Mouse (Mus musculus) retina, embryonic 14.5 days (tissue): Measurements from ENCODE around the gene Slc44a1.
A peak's percentile ranks its signal among the peaks of the same experiment; 100 is the strongest.

Source experiments
- DNase-seq: peaks from one replicate; pipeline ENCODE4 v3.0.0-alpha.2; 2015; ENCODE audit warnings: low spot score

The Slc44a1 gene

DNA sequence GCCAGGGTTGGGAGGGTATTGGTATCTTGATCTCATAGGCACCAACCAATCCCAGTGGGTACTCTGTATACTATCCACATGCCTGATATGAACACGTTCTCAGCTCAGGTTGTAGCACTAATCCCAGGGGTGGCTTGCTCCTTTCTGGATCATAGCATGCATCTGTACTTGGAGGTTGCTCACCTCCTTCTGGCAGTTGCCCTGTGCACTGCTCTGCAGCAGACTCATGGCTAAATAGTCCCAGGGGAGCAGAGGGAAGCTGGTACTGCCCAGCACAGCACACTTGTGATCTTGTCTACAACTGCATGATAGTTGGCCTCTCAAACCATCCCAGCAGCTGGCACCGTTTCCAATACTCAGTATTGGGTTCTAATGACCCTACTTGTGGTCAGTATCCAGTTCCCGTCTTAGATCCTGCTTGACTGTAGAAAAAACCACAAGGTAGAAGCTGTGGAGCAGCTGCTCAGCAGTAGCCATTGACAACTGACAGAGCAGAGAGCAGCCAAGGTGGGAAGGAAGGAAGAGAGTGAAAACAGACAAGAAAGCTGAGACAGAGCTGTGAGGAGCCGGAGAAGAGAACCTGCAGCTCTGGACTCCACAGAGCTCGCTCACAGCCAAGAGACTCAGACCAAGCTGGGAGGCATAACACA lies 174.5 kb downstream of the Slc44a1 start:
- DNase-seq = no peak

DNA sequence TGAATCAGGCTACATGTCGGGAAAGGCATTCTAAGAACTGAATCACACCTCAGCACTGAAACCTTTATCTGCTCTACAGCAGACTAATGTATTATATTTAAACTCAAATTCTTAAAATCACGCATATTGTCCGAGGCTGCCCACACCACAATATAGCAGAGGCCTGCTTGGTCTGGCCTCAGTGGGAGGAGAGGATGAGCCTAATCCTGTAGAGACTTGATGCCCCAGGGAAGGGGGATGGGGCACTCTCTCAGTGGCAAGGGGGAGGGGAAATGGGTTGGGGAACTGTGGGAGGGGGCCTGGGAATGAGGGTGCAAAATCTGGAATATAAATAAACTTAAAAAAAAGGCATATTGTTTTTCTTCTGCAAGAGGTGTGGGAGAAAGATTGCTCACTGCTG lies 177.8 kb downstream of the Slc44a1 start:
- no peak for DNase-seq

DNA sequence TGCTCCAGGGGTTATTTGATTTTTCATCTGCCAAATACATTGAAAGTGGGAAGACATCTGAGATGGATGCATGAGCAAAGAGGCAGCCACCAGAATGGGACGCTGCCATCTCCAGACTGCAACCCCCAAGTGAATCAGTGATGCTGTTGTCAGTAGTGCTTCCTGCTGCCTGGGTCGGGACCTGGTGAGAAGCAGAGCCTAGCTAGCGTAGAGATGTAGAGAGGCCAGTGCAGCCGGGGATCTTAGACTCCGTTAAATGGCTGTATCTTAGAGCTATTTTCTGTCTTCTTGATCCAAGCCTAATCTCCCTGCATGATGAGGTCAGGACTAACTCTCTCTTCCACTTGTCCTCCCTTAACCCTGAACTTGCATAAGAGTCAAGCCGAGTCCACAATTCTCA lies 179.9 kb downstream of the Slc44a1 start:
- DNase-seq = no peak

DNA sequence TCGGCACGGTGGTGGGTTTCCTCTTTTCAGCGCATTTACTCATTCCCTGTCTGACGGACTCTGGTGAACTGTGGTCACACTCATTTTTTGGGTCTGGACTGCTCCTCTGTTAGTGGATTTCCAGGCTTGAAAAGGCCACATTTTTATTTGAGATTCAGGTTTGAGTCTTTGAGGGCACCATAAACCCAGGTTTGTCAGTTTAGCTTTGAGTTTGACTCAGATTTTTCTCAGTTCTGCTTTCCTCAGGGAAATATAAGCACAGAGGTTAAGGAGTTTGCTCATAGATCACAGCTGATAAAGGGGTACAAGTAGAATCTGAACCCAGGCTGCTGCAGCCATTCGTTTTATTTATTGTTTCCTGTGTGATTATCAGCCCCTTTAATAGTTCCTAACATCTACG lies 180.9 kb downstream of the Slc44a1 start:
- DNase-seq = no peak

DNA sequence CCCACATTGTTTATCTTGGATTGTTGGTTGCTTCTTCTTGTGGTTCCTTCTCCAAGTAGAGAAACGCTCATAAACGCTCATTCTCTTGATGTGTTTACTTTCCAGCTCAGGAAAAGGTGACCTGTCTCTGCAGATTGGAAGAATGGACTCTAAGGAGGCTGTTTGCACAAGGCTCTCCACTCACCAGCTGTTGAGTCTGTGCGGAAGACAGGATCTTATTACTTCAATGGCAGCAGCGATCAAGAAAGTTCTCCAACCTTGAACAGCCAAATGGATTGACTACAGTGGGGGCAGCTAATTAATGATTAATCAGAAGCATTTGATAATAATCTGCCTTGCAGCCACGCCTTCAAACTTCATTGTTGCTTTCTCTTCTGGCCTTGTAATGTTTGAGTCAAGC lies 181.3 kb downstream of the Slc44a1 start:
- no peak for DNase-seq

DNA sequence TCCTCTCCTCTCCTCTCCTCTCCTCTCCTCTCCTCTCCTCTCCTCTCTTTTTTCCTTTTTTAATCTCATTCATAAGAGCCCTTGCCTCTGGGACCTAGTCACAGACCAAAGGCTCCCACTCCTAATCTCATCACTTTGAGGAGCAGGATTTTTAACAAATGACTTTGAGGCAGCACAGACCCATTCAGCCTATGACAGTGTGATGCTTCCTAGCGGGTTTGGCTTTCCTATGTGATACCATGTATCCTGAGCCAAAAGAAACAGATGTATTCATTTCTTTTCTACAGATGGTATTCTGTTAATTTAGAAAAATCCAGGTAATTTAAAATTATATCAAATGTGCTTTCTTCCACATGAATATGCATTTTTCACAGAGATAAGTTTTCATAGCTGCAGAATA lies 183.5 kb downstream of the Slc44a1 start:
- no peak for DNase-seq

DNA sequence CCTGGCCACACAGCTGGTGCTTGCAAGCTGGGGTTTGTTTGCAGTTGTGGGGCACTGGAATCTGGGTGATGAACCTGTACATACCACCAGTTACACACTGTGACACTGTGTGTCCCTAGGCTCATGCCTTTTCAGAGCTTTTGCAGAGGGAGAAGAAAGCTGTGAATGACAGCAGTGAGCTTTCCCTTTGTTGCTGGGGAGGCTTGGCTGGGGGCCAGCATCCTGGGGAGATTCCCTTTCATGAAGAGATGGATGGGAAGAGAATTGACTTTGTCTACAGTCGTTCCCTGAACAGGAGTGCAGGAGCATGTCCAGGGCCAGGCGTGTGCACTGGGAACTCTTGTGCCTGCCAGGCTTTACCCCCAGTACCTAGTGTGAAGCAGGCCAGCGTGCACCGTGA lies 184.6 kb downstream of the Slc44a1 start:
- DNase-seq = no peak

DNA sequence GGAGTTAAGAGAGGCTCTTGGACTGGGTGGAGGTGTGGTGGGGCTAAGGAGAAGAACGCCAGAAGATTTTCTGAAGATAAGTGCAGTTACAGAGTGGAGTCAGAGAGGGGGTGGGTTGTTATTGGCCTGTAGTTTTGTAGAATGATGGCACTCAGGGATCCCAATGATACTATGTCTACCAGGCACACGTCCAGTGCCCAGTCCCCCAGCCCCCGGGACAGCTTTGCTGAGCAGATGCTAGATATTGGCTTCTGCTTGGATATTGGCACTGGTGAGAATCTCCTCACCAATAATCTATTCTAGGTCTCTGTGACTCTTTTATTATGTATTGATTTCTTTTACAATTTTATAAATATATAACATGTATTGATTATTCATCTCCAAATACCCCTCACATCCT lies 185.1 kb downstream of the Slc44a1 start:
- no peak for DNase-seq

DNA sequence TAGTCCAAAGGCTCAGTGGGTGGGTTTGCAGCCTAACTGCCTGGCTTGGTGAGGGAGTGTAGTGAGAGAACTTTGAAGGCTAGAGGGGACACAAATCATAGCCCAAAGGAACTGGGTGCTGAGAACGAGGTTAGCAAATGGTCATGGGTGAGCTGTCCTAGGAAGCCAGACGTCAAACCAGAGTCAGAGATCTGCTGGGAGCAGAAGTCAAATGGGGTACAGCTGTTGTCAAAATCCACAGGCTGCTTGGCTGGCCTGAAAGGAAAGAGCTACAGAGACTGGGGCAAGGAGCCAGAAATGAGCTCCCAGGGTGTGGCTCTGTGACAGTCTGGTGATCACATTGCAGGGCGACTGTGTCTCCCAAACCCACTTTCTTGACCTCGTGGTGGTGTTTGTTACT lies 188.7 kb downstream of the Slc44a1 start:
- DNase-seq = no peak

DNA sequence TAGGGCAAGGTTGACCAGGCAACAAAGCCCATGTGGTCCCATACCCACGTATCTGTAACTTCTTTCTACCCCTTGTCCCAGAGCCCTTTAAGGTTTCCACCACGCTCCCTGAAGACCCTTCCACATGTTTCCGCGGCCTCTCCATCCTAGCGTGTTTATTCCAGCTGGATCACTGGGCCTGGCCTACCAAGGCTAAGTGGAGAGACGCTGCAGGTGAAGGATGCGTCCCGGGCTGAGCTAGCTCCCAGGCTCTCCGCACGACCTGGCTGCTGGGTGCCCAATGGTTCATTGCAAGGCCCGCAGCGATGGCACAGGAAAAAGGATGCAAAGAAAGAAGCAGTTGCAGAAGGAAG lies 190.7 kb downstream of the Slc44a1 start:
- no peak for DNase-seq

DNA sequence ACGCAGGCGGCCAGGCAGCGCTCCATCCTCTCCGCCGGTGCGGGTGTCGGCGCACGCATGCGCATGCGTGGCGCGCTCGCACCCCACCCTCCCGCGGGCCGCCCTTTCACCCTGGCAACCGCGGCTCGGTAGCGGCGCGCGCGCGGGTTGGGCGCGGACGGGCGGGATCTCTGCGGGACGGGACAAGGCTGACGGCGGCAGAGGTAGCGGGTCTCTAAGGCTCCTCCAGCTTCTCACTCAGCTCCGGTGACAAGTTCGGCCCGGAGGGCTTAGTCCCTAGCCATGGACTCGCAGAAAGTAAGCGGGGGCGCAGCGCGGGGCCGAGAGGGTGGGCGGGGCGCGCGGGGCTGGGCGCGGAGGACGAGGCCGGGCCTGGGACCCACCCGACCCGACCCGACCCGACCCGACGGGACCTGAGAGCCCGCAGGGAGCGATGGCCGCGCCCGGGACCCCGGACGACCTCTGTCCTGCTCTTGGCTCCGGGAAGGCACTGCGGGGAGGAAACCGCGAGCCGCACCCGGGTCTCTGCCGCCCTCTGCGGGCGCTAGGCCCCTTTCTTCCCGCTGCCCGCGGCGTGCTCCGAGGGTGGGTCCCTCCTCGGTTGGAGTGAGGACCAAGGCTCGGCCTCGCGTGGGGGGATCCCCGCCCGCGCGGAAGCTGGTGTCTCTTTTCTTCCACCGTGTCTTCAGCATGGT lies 191.2 kb downstream of the Slc44a1 start, which contains the start of gene Fsd1l:
Gene Fsd1l, plus strand, starts transcription at position 156 of the 695 bp plus-strand sequence.
- peak; percentile 84 for DNase-seq

DNA sequence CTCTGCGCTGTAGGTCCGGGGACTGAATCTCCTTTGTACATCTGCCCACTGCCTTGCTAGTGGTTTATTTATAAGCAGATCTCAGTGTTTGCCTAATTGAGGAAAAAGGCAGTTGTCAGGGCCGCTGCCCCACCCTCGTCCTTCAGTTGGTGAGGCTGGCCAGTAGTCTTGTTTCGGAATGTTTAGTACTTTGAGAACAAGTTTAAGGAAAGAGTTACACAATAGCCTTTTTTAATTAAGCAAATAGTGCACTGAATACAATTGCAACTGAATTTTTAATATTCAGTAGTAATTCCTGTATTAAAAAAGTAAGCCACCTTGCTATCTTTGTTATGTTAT lies 191.8 kb downstream of the Slc44a1 start:
- DNase-seq = no peak

DNA sequence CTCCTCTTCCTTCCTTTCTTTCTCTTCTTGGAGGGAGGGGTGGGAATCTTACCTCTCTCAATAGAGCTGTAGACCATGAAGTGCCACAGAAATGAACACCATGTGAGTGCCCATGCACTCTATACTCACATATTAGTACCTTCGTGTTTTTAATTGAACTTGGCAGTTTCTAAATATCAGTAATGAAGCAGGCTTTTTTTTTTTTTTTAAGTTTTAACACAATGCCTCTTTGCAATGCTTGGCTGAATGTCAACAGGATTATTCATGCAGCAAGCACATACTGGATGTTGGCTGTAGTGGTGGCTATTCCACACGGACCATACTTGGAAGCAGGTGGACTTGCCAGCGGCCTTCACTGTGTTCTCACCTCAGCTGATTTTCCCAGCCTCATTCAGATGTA lies 195.1 kb downstream of the Slc44a1 start:
- DNase-seq = peak; percentile 57

DNA sequence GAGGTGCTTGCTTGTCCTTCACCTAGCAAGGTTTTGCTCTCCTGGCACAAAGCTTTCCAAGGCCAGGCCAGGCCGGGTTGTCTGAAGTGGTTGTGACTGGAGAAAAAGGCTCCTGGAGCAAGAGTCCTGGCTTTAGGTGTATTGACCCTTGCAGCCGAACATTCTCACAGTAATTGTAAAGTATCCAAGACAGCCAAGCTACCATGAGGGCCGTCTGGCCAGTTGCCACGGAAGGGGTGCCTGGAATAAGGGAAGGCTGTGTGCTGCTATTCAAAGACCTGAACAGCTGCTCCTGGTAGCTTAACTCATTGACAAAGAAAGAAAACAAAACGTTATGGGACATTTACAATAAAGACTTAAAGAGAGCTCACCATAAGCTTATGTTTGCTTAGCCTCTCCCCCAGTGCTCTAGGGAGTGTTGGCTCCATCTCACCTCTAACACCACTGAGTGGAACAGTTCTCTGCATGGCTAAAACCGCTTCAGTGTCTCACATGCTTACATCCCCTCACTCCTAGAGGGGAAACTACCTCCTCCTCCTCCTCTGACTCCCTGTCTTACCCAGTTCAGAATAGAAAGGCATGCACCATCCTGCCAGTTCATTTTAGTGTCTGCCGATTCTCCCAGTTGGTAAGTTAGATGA lies 197.2 kb downstream of the Slc44a1 start:
- no peak for DNase-seq

DNA sequence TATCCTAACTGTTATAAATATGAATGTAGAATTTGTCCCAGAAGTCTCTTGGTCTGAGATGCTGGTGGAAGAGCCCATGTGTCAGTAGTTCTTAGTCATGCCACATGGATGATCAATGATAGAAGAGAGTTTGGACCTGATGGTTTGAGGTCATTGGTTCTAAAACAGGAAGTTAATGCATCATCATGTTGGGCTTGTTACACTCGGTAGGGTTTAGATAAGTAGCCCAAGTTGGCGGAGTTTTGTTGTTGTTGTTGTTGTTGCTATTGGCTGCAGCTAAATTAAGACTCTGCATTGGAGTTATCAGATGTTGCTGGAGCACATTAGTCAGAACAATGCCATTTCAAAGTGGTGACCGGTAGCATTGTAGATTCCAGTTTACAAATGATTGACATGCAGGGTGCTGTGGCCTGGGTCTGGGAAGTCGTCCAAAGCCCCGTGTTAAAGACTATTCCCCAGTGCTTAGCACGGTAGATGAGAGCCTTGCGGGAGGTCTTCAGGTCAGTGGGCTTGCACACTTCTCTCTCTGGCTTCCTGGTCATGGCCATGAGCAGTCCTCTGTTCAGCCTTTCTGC lies 198.4 kb downstream of the Slc44a1 start:
- DNase-seq = no peak

DNA sequence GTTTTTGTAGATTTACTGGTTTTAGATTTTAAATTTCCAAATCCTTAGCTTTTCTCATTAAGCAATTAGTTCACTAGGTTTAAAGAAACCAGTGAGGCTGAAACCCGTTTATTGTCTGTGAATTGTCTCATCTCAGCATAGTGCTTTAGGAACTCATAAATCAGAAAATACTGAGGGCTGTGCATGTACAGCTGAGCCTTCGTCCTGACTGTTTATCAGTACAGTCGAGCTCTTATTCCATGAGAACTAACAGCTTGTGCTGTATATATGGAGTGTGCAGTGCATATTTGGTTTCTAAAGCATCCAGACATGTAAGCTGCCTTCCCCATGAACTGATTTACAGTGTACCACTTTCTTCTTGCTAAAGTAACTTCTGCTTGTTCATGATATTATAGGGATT lies 217.8 kb downstream of the Slc44a1 start:
- DNase-seq = no peak

DNA sequence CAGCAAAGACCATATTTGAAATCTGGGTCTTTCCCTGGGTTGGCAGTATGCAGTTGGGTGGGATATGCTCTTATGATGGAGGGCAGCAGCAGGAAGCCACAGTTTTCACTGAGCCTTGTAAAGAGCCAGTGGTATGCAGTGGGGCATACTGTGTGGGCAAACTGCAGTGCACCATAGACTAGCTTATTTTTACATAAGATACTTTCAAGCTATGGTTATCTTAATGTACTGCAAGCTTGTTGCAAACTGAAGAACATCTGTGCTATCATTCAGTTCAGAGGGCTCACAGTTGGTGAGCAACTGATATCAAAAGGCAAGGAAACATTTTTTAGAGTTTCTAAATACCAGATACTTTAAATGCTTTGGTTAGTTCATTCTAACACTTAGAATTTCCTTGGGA lies 220.5 kb downstream of the Slc44a1 start:
- no peak for DNase-seq
